9 mouse cellular contexts compared by ENCODE assay signal in the genomic region with DNA sequence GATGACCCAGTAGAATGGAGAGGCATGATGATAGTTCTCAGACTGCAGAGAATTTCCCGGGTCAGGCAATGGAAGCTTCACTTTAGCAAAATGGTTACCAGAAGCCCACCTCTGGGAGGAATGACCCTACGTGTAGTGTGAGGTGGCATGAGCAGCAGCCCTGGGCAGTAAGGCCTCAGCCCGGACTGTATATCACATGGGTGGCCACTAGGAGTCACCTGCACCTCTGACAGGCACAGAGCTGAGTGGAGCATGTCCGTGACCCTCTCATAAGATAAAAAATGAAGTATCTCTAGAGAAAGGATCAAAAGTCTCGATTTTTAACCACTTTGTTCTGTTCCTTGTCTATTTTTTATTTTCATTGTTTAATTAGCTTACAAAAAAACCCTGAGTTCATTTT. TPM values are rescaled to one million over a fixed set of nuclear protein-coding genes. Genes with fewer than 3 reads are reported as not detected.
DNase-seq lines count a peak whose midpoint lies in the region; ATAC-seq lines count a peak whose summit lies in the region.
"Had no signal": no experiment of that assay in that cellular context is flagged by ENCODE, and none has a peak within 500 bp of the region (broad histone marks: within the 10 kb centered on the region; RNA-seq: fewer than 3 reads in every experiment).

No protein-coding gene starts in this region.

- H3K36me3 ChIP-seq in kidney, embryonic 16.5 days (ENCODE audit: insufficient read depth, low read length): no peaks in the 10 kb centered on the region
- H3K36me3 ChIP-seq: neural tube, embryonic 13.5 days had no signal

- ATAC-seq in kidney, embryonic 16.5 days (ENCODE audit: low FRiP score, low TSS enrichment): no peak
- ATAC-seq in megakaryocyte progenitor cell, adult 5-6 weeks (replicated peaks; ENCODE audit: poor library complexity): peak; percentile 96

- H3K4me1 ChIP-seq in kidney, embryonic 16.5 days (ENCODE audit: insufficient read depth, low read length): no peaks in the 10 kb centered on the region
- H3K4me1 ChIP-seq: neural tube, embryonic 13.5 days had no signal

- no peaks in the 10 kb centered on the region for H3K27me3 ChIP-seq in kidney, embryonic 16.5 days (ENCODE audit: insufficient read depth, low read length)
- H3K27me3 ChIP-seq: neural tube, embryonic 13.5 days had no signal

- H3K4me3 ChIP-seq in kidney, embryonic 16.5 days (ENCODE audit: low read length): no peak overlapping the region
- H3K4me3 ChIP-seq: neural tube, embryonic 13.5 days had no signal

- H3K9ac ChIP-seq in kidney, embryonic 16.5 days (replicated peaks; ENCODE audit: low read length): no peak overlapping the region
- H3K9ac ChIP-seq: neural tube, embryonic 13.5 days had no signal

- no peak overlapping the region for H3K4me2 ChIP-seq in kidney, embryonic 16.5 days (replicated peaks; ENCODE audit: low read depth, low read length)
- H3K4me2 ChIP-seq: neural tube, embryonic 13.5 days had no signal

- H3K9me3 ChIP-seq in kidney, embryonic 16.5 days (ENCODE audit: low read length): no peaks in the 10 kb centered on the region
- H3K9me3 ChIP-seq: neural tube, embryonic 13.5 days had no signal

- H3K27ac ChIP-seq in kidney, embryonic 16.5 days (ENCODE audit: low read length): no peak overlapping the region
- H3K27ac ChIP-seq: neural tube, embryonic 13.5 days had no signal

- peak; percentile 6 for DNase-seq in kidney, adult 18-20 months
- DNase-seq in MN1 (ENCODE audit: low spot score): peak; percentile 21
- DNase-seq in embryo, embryonic 10.5 days (ENCODE audit: low spot score): peak; percentile 37
- DNase-seq in layer of hippocampus, adult 9-11 months: no peak
- DNase-seq in neural tube, embryonic 10.5 days (ENCODE audit: extremely low spot score, low spot score): no peak
- no peak for DNase-seq in spleen, adult 18-20 months

- 50% methylated on average over 5 of the region's 5 CpGs for WGBS in kidney, embryonic 16.5 days

RNA-seq across cellular contexts. Expression of a gene that starts 14.4 kb away (rescaled TPM):
- 18.2 and 19.8 TPM in 2 replicates for polyA plus RNA-seq in kidney, embryonic 16.5 days (2015; fragmentation: Nextera tagmentation; extraction: Ambion mirVana)
- total RNA-seq in megakaryocyte progenitor cell, adult 5-6 weeks (2015): not detected in 2 replicates
- total RNA-seq in megakaryocyte progenitor cell, adult 5-6 weeks (2017): not detected in 2 replicates
- polyA plus RNA-seq: neural tube, embryonic 13.5 days had no signal

RNA-seq across cellular contexts. Expression of a gene that starts 27.7 kb away (rescaled TPM):
- 32.7 and 36.2 TPM in 2 replicates for polyA plus RNA-seq in kidney, embryonic 16.5 days (2015; fragmentation: Nextera tagmentation; extraction: Ambion mirVana)
- 23.4 and 31.9 TPM in 2 replicates for total RNA-seq in megakaryocyte progenitor cell, adult 5-6 weeks (2015)
- total RNA-seq in megakaryocyte progenitor cell, adult 5-6 weeks (2017): 23.7 and 26.9 TPM in 2 replicates

Comparison
In these comparisons a context has a peak if more than half of its experiments do, and no peak if none do; other contexts are left out.
1. DNase-seq: peak in kidney, adult 18-20 months (single experiment), MN1 (single experiment) and embryo, embryonic 10.5 days (single experiment); none in layer of hippocampus, adult 9-11 months (single experiment), neural tube, embryonic 10.5 days (single experiment) and spleen, adult 18-20 months (0 of 2).